Mouse (Mus musculus): ENCODE results near the gene Oxsr1.

GRCm38 (mm10) chr9:119243981-119244380, 78.2 kb downstream of the Oxsr1 start:
- TF ChIP-seq TAL1 (IDR thresholded peaks at IDR 0.05; ENCODE audit: low read length) (no peak), GATA1 (IDR thresholded peaks at IDR 0.05; ENCODE audit: low read length) (no peak)
